Mouse (Mus musculus): ENCODE measurements around the gene Ifngr2.

The Ifngr2 gene

DNA sequence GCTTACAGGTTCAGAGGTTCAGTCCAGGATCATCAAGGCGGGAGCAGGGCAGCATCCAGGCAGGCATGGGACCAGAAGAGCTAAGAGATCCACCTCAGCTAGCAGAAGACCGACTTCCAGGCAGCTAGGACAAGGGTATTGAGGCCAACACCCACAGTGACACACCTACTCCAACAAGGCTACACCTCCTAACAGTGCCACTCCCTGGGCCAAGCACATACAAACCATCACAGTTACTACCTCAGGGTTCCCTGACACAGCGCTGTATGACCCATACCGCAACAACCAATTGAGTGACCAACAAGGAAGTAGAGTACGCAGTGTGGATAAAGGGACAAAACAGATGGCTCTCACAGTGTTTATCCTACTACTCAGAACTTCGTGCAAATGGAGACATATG lies 10.5 kb upstream of the Ifngr2 start:
- no peak for DNase-seq (ENCODE audit: low spot score in 2 of 2)

- DNase-seq (ENCODE audit: low spot score in 2 of 2): no peak
These were observed 9.8 kb upstream of the Ifngr2 start for GRCm38 (mm10) chr16:91537065-91537464.

- no peak for DNase-seq (ENCODE audit: low spot score in 2 of 2)
These were observed 8.8 kb upstream of the Ifngr2 start for GRCm38 (mm10) chr16:91538051-91538450.

DNA sequence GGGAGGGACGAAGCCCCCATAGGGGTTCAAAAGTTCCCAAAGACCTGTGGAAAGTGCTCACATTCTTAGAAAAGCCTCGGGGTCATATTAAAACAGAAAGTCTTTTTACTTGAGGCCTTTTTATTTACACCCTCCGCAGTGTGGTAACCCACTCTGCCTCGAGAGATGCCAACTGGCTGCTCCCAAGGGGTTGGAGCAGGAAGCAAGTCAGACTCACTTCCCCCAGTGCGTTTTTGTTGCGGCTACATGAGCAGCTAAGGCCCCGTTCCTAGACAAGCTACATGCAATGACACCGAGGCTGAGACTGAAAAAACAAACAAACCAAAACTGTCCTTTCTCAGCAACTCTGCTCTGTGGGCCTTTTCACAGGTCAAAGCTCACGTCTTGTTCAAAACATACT lies 8.4 kb upstream of the Ifngr2 start:
- DNase-seq (ENCODE audit: low spot score in 2 of 2): no peak

- DNase-seq (ENCODE audit: low spot score in 2 of 2): no peak
These were observed 5.2 kb upstream of the Ifngr2 start for GRCm38 (mm10) chr16:91541573-91542081.

GRCm38 (mm10) chr16:91543619-91544018 lies 3.3 kb upstream of the Ifngr2 start:
- DNase-seq (ENCODE audit: low spot score in 2 of 2): no peak

DNA sequence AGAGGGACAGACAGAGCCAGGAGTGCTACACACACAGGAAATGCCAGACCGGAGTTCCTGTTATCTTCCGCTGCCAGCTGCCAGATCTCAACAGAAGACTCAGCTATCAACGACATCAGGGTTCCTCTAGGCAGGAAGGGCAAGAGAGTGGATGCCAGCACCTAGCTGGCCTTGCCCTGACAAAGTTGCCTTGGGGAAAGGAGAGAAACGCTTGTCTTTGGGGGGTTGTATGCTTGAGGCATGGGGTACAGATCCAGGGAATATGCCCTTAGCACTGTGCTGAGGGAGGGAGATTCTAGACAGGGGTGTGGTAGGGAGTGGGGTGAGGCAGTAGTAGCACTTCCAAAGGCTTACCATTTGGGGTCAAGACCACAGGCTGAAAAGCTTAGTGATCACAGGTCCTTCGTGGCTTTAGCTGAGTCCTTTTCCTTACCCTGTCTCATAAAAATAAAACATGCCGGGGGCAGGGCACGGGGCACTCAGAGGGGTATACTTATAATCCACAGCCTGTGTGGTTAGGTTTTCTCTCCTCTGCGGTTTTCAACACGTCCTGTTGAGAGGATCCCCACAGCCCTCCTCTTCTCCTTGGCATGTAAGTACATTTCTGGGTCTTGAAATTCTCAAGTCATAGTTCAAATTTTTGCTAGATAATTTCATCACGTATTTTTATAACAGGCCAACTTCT lies 1.1 kb upstream of the Ifngr2 start:
- no peak for DNase-seq (ENCODE audit: low spot score in 2 of 2)

GRCm38 (mm10) chr16:91546391-91546835 lies 459 bp upstream of the Ifngr2 start:
- DNase-seq (ENCODE audit: low spot score in 2 of 2): no peak

DNA sequence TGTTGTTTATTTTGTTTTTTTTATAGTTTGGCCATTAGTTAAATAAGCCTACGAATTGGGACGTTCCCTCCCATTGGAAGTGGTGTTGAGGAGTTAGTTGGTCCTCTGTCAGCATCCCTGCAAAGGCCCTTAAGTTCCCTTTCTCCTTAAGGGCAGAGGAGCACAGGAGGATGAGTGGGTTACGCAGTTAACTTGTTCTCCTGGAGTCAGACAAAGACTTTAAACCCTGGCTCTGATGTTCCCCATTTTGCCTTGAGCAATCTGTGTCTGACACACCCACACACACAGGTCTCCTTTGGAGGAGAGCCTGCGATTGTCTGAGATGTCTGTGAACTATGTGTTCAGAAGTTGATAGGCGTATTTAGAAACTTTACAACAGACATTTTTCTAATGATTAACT lies 1.1 kb downstream of the Ifngr2 start:
- no peak for DNase-seq (ENCODE audit: low spot score in 2 of 2)

GRCm38 (mm10) chr16:91548586-91548985 lies 1.7 kb downstream of the Ifngr2 start:
- DNase-seq (ENCODE audit: low spot score in 2 of 2): no peak

DNA sequence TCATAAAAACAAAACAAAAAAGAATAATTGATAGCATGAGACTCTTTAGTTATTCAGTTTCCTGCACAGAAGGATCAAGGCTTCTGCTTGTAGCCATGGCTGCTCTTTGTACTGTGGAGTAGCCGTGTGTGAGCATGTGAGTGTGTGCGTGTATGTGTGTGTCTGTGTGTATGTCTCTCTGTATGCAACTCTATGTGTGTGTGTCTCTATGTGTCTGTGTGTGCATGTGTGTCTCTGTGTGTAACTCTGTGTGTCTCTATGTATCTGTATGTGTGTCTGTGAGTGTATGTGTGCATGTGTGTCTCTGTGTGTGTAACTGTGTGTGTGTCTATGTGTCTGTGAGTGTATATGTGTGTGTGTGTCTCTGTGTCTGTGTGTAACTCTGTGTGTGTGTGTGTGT lies 2.1 kb downstream of the Ifngr2 start:
- DNase-seq (ENCODE audit: low spot score in 2 of 2): no peak

DNA sequence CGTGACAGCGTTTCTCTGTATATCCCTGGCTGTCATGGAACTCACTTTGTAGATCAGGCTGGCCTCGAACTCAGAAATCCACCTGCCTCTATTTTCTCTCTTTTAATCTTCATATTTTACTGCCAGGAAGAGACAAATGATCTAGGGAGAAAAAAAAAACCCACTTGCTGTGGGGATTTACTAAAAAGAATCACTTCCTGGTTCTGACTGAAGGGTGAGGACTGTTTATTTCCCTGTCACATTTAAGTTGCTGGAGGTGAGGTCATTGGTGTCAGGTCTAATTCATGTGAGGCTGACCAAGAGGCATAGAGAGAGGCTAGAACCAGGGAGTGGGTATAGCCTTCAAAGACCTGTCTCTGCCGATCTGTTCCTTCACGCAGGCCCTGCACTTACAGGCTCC lies 2.7 kb downstream of the Ifngr2 start:
- DNase-seq (ENCODE audit: low spot score in 2 of 2): no peak

DNA sequence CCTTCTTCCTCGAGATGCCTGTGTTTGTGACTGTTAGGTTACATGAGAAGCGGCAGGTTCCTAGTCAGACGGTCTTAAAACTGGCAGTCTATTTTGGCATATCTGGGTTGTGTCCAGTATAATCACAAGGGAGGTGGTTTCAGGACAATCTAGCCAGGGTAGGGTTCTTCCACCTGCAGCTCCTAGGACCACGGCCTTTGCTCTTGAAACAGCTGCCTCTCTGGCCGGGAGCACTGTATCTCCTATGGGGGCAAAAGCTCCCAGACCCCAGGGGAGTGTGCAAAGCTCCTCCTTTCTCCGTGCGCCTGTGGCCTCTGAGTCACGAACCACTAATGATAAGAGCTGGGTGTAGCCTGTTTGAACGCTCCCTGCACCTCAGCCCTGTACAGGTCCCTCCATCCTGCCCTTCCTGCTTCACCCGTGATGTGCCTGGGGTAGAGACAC lies 4.2 kb downstream of the Ifngr2 start:
- no peak for DNase-seq (ENCODE audit: low spot score in 2 of 2)

DNA sequence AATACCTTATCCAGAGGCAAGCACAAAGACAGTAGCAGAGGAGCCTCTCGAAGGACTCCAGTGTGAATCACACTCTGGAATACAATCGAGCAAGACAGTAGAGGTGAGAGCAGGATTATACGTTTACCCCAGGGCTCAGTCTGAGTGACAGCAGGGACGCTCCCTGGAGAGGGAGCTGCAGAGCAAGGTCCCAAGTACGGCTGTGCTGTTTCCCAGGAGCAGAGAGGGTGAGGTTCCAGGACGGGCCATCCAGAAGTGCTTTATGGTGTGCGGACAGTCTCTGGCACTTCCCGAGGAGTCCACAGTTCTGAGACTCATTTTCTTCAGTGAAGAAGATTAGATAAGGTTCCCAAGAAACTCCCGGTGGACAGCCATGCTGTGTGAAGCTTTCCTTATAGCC lies 5.2 kb downstream of the Ifngr2 start:
- DNase-seq (ENCODE audit: low spot score in 2 of 2): no peak

- no peak for DNase-seq (ENCODE audit: low spot score in 2 of 2)
These were observed 6.8 kb downstream of the Ifngr2 start for GRCm38 (mm10) chr16:91553625-91554024.

DNA sequence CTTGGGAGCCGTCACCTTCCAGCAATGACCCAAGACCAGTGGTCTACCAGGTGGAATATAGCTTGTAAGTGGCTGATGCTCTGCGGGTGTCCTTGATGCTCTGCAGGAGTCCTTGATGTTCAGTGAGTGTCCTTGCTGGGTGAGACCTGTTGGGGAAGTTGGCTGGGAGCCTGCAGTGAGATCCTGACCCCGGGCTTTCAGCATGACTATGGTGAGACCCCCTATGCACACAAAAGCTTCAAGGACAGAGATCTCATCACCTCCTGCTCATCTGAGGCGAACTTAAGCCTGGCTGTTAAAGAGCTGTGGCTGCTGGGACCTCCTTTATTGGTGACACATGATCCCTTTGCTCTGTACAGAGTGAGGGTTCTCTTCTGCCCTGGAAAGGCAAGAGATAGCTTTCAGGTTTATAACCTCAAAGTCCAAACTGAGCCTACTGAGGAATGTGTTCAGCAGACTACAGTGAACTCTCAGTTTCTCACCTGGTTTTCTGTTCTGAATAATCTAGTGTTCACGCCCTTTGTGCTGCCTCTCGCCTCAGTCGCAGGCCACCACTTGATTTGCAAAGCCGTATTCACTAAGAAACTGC lies 8.2 kb downstream of the Ifngr2 start:
- no peak for DNase-seq (ENCODE audit: low spot score in 2 of 2)

- no peak for DNase-seq (ENCODE audit: low spot score in 2 of 2)
These were observed 9.8 kb downstream of the Ifngr2 start for GRCm38 (mm10) chr16:91556659-91557058.

DNA sequence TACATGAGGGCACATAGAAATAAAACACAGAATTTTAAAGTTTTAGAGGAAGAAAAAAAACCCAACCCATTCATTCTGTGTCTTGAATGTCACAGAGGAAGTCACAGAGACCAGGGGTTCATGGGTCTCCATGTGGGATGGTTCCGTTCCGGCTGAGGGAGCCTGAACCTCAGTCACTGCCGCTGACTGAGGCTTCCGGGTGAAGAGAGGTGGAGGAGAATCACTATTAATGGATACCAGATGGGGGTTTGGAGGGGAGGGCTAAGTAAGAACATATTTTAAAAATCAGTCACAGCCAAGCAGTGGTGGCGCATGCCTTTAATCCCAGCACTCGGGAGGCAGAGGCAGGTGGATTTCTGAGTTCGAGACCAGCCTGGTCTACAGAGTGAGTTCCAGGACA lies 10.3 kb downstream of the Ifngr2 start:
- DNase-seq (ENCODE audit: low spot score in 2 of 2): no peak

GRCm38 (mm10) chr16:91557693-91558092 lies 10.8 kb downstream of the Ifngr2 start:
- no peak for DNase-seq (ENCODE audit: low spot score in 2 of 2)

DNA sequence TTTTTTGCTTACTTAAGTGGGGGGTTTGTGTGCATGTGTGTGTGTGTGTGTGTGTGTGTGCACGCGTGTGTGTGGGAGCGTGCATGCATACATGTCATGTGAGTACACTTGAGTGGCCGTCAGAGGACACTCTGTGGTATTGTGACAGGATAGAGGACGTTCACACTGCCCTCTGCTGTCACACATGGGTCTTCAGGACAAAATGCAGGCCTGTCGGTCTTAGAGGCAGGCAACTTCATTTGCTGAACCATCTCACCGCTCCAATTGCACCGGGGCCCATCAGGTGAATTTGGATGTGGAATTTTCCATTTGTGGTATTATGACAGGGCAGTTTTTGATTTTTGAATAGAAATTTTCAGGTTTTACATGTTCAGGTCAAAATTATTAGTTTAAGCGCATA lies 14.2 kb downstream of the Ifngr2 start:
- DNase-seq (ENCODE audit: low spot score in 2 of 2): no peak

- no peak for DNase-seq (ENCODE audit: low spot score in 2 of 2)
These were observed 14.9 kb downstream of the Ifngr2 start for GRCm38 (mm10) chr16:91561541-91562457.

DNA sequence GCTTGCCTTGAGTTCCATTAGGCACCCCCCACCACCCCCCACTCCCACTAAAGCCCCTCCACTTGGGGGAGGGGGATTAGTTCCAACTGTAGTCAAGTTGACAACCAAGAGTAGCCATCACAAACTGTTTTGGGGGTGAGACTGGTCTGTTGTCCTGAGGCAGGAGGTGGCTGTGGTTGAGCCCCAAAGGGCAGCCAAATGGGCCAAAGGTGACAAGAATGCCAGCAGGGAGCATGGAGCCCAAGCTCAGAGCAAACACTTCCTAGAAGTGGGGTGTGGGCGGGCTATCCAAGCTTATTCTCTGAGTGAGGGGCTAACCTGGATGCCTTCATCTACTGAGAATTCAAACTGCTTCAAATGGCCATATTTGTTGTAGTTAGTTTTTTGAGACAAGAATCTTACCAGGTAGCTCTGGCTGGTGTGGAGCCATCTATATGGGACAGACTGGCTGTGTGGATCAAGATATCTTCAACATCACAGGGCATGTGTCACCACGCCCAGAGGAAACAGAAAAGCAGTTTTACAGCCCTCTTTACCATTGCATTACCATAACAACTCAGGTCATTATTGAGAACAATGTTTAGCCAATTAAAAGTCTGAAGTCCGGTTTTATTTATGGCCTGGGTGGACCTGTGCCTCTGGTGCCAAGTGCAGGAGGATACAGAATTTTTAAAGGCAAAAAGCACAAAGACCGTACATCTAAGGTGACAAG lies 17.9 kb downstream of the Ifngr2 start:
- no peak for DNase-seq (ENCODE audit: low spot score in 2 of 2)

Measured in frontal cortex, postnatal 25 days (tissue).